Mouse (Mus musculus) layer of hippocampus, adult 2 months (tissue): ENCODE measurements at regions not wholly inside any gene's neighbourhood (a gene's known extent, or its start where the extent isn't known, plus 50 kb on each side); places are given as distances from the start of the nearest gene placed in this dataset.

Experiments
- DNase-seq, 2 experiments: peaks; one replicate each; pipeline ENCODE4 v3.0.0; 2022; ENCODE audit warnings: low spot score in 2 of 2
- H3K27ac ChIP-seq: fragments of 200-600 bp; 2 replicates; pipeline ENCODE4 v1.8.1; 2022
- H3K4me3 ChIP-seq: fragments of 200-600 bp; 2 replicates; pipeline ENCODE4 v1.8.1; 2022; ENCODE audit warnings: mild to moderate bottlenecking
- CTCF ChIP-seq: fragments of 200-600 bp; conservative IDR thresholded peaks from 2 replicates; pipeline ENCODE4 v1.8.1; 2022; ENCODE audit warnings: antibody characterized with exemption, mild to moderate bottlenecking, moderate library complexity

- no peak for TF ChIP-seq CTCF
- no peak for DNase-seq
- H3K27ac ChIP-seq: no peak overlapping the region
Observed at GRCm38 (mm10) chr1:136699571-136699970, 74.9 kb downstream of the Zfp281 start.

GRCm38 (mm10) chr1:136704139-136704538 is 79.4 kb downstream of the Zfp281 start:
- H3K27ac ChIP-seq: no peak overlapping the region
- DNase-seq: no peak
- TF ChIP-seq CTCF: no peak
- H3K4me3 ChIP-seq: no peak overlapping the region

More at GRCm38 (mm10) chr1:136699571-136699970, 74.9 kb downstream of the Zfp281 start:
- H3K4me3 ChIP-seq: no peak overlapping the region

GRCm38 (mm10) chr1:136706509-136706908 is 81.8 kb downstream of the Zfp281 start:
- peak; percentile 31 for TF ChIP-seq CTCF
- no peak overlapping the region for H3K4me3 ChIP-seq
- peak overlapping the region; percentile 75 for H3K27ac ChIP-seq
- DNase-seq: peak in 1 of 2 experiments; percentile 67

- H3K27ac ChIP-seq: peak overlapping the region; percentile 75; the same call in 1 of the 2 replicates
- TF ChIP-seq CTCF: no peak
- DNase-seq: no peak
Observed at GRCm38 (mm10) chr1:136707394-136707793, 82.7 kb downstream of the Zfp281 start.

GRCm38 (mm10) chr1:136707866-136708265 is 83.2 kb downstream of the Zfp281 start:
- no peak overlapping the region for H3K4me3 ChIP-seq
- peak; percentile 31; the same call in 1 of the 2 replicates for TF ChIP-seq CTCF
- DNase-seq: no peak
- H3K27ac ChIP-seq: no peak overlapping the region

More at GRCm38 (mm10) chr1:136707394-136707793, 82.7 kb downstream of the Zfp281 start:
- no peak overlapping the region for H3K4me3 ChIP-seq

GRCm38 (mm10) chr1:136710196-136710595 is 85.5 kb downstream of the Zfp281 start:
- DNase-seq: no peak
- no peak overlapping the region for H3K4me3 ChIP-seq
- H3K27ac ChIP-seq: no peak overlapping the region
- TF ChIP-seq CTCF: peak; percentile 60

GRCm38 (mm10) chr1:136711243-136711642 is 86.5 kb downstream of the Zfp281 start:
- no peak for TF ChIP-seq CTCF
- no peak overlapping the region for H3K4me3 ChIP-seq
- DNase-seq: no peak
- no peak overlapping the region for H3K27ac ChIP-seq

GRCm38 (mm10) chr1:136714077-136714476 is 89.4 kb downstream of the Zfp281 start:
- no peak for TF ChIP-seq CTCF
- DNase-seq: peak; percentile 41 to 81
- no peak overlapping the region for H3K4me3 ChIP-seq
- peak overlapping the region; percentile 69; the same call in 1 of the 2 replicates for H3K27ac ChIP-seq

- no peak for TF ChIP-seq CTCF
- peak overlapping the region; percentile 69 for H3K27ac ChIP-seq
- no peak for DNase-seq
- no peak overlapping the region for H3K4me3 ChIP-seq
Observed at GRCm38 (mm10) chr1:136714987-136715386, 90.3 kb downstream of the Zfp281 start.

GRCm38 (mm10) chr1:136717830-136718517 is 93.3 kb downstream of the Zfp281 start:
- Histone ChIP-seq H3K27ac (0 out of 2 replicates have a peak overlapping the region, but pooled peaks have one; percentile 14), H3K4me3 (no peak overlapping the region)
- no peak for DNase-seq
- TF ChIP-seq CTCF: no peak

GRCm38 (mm10) chr1:136723839-136724443 is 99.2 kb downstream of the Zfp281 start:
- no peak overlapping the region for H3K27ac ChIP-seq

GRCm38 (mm10) chr1:136725242-136725641 is 100.5 kb downstream of the Zfp281 start:
- TF ChIP-seq CTCF: no peak
- H3K4me3 ChIP-seq: no peak overlapping the region
- H3K27ac ChIP-seq: peak overlapping the region; percentile 8; the same call in 1 of the 2 replicates
- no peak for DNase-seq

More at GRCm38 (mm10) chr1:136723839-136724443, 99.2 kb downstream of the Zfp281 start:
- no peak overlapping the region for H3K4me3 ChIP-seq
- no peak for DNase-seq
- no peak for TF ChIP-seq CTCF

GRCm38 (mm10) chr1:136726145-136726935 is 101.6 kb downstream of the Zfp281 start:
- no peak for DNase-seq
- Histone ChIP-seq H3K27ac (0 out of 2 replicates have a peak overlapping the region, but pooled peaks have one; percentile 8), H3K4me3 (no peak overlapping the region)
- peak; percentile 89 for TF ChIP-seq CTCF
